Mouse (Mus musculus) gonadal fat pad, adult 2 months (tissue): ENCODE results near the gene Acox3. TPM values are rescaled to one million over a fixed set of nuclear protein-coding genes. Genes with fewer than 3 reads are reported as not detected.
"Not testable (repeated sequence)": the region's sequence is repeated elsewhere in the genome, so short reads cannot be mapped to it uniquely, and the experiment has no call there.

ENCODE experiments used
- DNase-seq: peaks from one replicate; pipeline ENCODE4 v3.0.0-alpha.2; 2012; ENCODE audit warnings: low read depth
- polyA plus RNA-seq: library from polyadenylated mRNA; depleted of rRNA; stranded (reverse); fragments of >200 nt; gene quantifications from 2 replicates; pipeline ENCODE4 v1.2.3, GENCODE M21; 2012

The Acox3 gene
- polyA plus RNA-seq, 1 experiment = 199 TPM

GRCm38 (mm10) chr5:35576409-35577020 lies 6.3 kb upstream of the Acox3 start:
- no peak for DNase-seq

GRCm38 (mm10) chr5:35578411-35578810 lies 4.4 kb upstream of the Acox3 start:
- no peak for DNase-seq

GRCm38 (mm10) chr5:35579247-35579893 lies 3.5 kb upstream of the Acox3 start:
- DNase-seq = peak; percentile 71

- peak; percentile 71 for DNase-seq
Measured at GRCm38 (mm10) chr5:35580156-35580922, 2.5 kb upstream of the Acox3 start.

GRCm38 (mm10) chr5:35583221-35583783 lies 462 bp downstream of the Acox3 start:
- no peak for DNase-seq

GRCm38 (mm10) chr5:35584259-35584658 lies 1.4 kb downstream of the Acox3 start:
- not testable (repeated sequence) for DNase-seq

- DNase-seq = no peak
Measured at GRCm38 (mm10) chr5:35591497-35591896, 8.7 kb downstream of the Acox3 start.

- no peak for DNase-seq
Measured at GRCm38 (mm10) chr5:35592081-35592736, 9.4 kb downstream of the Acox3 start.

GRCm38 (mm10) chr5:35592824-35593223 lies 10.0 kb downstream of the Acox3 start:
- DNase-seq = no peak

GRCm38 (mm10) chr5:35593272-35593671 lies 10.4 kb downstream of the Acox3 start:
- DNase-seq = no peak

- no peak for DNase-seq
Measured at GRCm38 (mm10) chr5:35594768-35595167, 11.9 kb downstream of the Acox3 start.

GRCm38 (mm10) chr5:35595706-35596105 lies 12.9 kb downstream of the Acox3 start:
- no peak for DNase-seq

- DNase-seq = no peak
Measured at GRCm38 (mm10) chr5:35596169-35597160, 13.6 kb downstream of the Acox3 start.

- no peak for DNase-seq
Measured at GRCm38 (mm10) chr5:35600233-35600632, 17.4 kb downstream of the Acox3 start.

GRCm38 (mm10) chr5:35601526-35601925 lies 18.7 kb downstream of the Acox3 start:
- no peak for DNase-seq

GRCm38 (mm10) chr5:35605355-35605754 lies 22.5 kb downstream of the Acox3 start:
- DNase-seq = no peak

- no peak for DNase-seq
Measured at GRCm38 (mm10) chr5:35606800-35607199, 24.0 kb downstream of the Acox3 start.

GRCm38 (mm10) chr5:35607784-35608183 lies 24.9 kb downstream of the Acox3 start:
- DNase-seq = no peak

- DNase-seq = no peak
Measured at GRCm38 (mm10) chr5:35608559-35608958, 25.7 kb downstream of the Acox3 start.

GRCm38 (mm10) chr5:35609381-35609780 lies 26.5 kb downstream of the Acox3 start:
- DNase-seq = no peak

- no peak for DNase-seq
Measured at GRCm38 (mm10) chr5:35609971-35610370, 27.1 kb downstream of the Acox3 start.
